Mouse (Mus musculus) thymus, adult 18-20 months (tissue): ENCODE measurements around the gene Eepd1.

Experiments used
- DNase-seq, 2 experiments: peaks; one replicate each; pipeline ENCODE4 v3.0.0; 2022; ENCODE audit warnings: mixed read lengths in 2 of 2

The Eepd1 gene

DNA sequence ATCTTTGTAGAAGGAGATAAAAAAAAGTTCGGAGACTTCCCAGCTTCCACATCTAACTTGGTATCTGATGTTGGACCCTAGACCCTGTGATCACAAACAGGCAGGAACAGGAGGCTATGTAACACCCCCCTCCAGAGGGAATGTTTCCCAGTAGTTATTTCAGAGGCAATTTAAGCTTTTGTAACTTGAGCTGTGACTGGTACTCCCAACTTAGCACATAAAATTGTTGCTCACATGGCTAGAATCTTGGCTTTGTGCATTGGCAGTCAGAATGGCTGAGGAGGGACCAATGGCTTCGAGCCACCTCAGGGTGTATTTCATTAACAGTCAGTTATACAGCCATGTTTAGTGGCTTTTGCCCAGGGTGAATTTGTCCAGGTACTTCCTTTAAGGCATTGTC lies 63.9 kb downstream of the Eepd1 start:
- no peak for DNase-seq

DNA sequence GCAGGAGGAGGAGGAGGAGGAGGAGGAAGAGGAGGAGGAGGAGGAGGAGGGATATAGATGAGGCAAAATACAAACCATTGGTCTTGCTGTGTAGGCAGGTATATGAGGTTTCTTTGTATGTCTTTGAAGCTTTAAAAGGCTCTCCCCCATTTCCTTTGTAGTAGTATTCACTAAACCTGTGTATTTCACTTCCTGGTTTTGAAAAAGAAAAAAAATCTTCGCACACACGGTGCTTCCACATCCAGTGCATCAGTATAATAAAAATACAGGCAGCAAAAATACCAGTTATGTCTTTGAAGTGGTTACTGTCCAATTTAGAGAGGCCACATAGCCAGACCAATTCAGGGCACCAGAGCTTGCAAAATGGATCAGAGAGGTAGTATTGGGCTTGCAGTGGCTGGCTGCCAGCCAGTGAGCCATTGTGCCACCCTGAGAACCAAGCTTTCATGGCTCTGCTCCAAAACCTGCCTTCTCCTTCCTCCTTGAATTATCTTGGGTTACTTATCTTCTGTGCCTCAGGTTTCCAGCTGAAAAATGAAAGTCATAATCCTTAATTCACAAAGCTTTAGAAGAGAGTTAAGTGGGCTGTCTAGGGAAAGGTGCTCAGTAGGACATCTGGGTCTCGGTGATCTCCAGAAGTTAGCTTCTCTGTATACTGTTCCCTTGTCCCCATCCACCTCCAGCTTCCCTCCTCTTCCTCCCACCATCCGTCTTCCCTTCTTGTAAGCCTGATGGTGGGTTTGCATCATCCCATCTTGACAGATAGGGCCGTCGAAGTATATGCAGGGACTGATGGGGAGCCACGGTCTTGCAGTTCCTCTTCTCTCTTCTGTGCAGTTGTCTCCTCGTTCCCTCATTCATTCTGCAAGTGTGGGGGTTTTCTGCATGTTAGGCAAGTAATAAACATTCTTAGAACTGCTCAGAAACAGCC lies 68.0 kb downstream of the Eepd1 start:
- DNase-seq = no peak

DNA sequence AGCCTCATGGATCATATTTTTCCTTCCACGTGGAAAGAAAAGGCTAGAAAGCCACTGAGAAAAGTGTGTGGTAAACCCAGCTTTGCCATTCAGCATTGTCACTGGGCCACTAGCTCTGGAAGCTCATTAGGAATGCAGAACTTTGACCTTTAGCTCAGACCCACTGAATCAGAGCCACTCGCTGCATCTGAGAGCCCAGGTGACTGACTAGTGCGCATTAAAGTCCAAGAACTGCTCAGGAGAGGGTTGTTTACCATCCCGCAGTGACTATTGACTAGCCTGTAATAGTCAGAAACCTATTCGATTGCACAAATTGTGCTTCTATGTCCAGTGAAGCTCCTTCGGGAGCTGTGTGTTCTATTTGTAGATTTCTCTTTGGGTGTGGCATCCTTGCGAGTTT lies 68.8 kb downstream of the Eepd1 start:
- DNase-seq = no peak

DNA sequence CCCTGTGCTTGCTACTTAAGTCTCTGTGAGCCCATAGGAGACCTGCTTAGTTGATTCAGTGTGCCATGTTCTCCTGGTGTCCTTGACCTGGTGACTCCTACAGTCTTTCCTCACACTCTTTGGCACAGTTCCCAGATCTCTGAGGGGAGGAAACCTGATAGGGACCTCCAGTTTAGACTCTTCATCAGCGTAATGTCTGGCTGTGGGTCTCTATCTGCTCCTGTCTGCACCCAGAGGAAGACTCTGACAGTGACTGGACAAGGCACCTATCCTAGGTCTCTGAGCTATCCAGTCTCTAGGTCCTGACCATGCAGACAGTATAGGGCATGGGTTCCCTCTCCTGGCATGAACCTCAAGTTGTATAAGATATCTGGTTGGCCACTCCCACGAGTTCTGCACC lies 71.2 kb downstream of the Eepd1 start:
- no peak for DNase-seq

DNA sequence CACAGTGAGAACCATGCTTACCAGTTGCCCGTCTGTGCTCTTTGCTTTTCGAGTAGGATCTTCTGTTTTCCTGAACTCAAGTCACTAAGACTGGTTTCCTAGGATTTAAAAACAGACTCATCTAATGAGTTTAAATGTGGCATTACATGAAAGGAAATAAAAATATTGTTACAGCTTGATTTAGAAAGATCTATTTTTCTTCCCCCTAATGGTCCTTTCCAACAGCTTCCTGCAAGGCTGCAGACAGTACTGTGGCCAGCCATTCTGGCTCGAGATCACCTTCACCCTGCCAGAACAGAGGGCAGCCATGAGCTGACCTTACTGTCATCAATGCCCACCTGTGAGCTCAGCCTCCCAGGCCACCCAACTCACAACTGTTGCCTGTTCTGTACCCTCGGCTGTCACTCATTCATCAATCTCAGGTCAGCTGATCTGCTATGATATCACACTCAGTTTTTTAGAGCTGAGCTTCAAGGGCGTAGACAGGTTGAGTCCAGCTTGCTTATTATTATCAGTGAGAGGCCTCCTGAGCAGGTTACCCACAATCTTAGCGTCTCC lies 73.0 kb downstream of the Eepd1 start:
- no peak for DNase-seq

DNA sequence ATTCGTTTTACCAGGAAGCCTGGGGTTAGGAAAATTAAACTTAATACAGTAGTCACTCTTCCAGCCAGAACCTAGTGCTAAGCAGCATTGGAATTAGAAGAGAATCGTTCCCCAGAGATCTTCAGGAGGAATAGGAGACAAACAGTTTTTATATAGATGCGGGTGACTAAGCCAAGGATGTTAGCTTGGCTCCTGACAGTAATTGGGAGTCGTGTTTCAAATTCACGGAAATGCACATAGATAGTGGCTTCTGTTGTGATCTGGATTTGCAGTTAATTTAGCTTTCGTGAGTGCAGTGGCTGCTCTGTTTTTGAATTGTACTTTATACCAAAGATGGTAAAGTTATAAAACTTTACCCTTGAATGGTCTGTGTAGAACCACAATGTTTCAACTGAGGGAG lies 73.9 kb downstream of the Eepd1 start:
- no peak for DNase-seq

DNA sequence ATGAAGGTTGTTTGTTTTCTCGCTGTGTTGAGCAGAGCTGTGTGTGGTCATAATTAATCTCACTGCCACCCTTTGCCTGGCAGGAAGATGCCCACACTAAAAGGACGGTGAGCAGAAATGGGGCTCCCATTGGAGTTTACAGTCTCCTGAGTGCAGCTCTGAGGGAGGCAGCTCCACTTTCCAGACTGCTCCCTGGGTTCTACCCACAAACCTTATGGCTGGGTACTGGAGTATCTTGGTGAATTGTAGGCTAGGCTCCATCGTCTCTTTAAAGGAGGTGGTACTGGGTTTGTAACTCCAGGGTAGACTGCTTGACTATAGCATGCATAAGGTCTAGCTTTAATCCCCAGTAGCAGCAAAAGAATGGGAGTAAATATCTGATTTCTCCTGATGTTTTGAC lies 74.7 kb downstream of the Eepd1 start:
- no peak for DNase-seq

DNA sequence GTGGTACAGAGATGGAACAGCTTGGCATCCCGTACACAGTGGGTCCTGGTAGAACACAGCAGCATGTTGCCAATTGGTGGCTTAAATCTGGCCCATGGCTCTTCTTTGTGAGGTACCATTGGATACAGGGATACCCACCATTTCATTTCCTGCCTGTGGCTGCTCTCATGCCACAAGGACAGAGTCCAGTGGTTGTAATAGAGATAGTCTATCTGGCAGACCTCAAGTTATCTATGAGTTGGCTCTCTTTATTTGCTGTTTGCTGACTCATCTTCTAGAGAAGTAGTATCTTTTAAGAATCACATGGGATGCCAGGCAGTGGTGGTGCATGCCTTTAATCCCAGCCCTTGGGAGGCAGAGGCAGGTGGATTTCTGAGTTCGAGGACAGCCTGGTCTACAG lies 76.0 kb downstream of the Eepd1 start:
- DNase-seq = no peak

DNA sequence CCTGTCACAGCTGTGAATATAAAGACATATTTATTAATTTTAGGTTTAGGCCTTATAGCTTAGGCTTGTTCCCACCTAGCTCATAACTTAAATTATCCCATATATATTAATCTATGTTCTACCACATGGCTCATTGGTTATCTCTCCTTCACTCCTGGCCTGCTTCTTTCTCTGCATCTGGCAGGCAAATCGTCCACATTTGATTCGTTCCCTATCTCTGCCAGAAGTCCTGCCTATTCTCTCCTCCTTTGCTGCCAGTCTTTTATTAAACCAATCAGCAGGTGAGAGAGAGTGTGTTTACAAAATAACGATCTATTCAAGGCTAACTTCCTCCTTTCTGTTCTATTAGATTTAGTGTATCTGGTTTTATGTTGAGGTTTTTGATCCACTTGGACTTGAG lies 77.5 kb downstream of the Eepd1 start:
- no peak for DNase-seq

DNA sequence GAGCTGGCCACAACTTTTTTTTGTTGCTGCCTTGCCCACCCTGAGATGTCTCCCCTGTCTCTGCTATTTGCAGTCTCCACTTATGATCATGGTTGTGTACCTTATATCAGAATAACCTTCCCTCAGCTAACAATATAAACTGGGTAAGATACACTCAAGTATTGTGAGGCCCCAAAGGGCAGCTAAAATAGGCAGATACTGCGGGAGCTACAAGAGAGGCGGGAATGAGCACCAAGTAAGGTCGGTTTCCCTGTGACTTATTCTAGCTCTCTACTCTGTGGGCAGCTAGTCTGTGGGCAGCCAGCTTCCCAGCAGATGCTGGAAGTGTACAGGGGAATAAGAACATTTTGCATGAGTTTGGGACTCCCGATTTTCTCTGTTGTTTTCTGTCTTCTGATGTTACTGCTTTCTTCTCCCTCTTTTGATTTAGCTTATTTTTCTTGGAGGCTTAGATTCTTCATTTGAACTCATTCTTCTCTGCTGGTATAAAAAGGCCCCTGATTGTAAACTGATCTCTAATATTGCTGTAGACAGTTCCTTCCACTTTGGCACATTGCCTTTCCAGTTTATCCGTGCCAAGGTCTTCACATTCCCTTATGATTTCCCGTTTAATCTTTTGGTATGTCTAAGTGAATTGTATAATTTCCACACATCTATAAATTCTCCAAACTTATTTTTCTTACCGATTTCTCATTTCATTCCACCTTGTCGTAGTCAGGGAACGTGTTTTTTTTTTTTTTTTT lies 78.8 kb downstream of the Eepd1 start:
- DNase-seq = no peak

DNA sequence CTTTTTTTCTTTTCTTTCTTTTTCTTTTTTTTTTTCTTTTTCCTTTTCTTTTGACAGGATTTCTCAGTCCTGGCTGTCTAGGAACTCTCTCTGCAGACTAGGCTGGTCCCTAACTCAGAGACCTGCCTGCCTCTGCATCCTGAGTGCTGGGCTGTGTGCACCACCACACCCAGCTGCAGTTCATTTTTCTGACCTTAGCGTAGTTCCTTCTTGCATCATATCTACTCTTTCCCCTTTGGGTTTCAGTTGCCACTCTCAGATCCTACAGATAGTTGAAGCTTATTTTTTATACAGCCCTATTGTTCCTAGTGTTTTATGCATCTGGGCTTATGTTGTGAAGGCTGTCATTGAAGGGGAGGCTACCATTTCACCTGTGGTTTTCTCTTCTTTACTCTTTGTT lies 79.8 kb downstream of the Eepd1 start:
- DNase-seq = no peak

DNA sequence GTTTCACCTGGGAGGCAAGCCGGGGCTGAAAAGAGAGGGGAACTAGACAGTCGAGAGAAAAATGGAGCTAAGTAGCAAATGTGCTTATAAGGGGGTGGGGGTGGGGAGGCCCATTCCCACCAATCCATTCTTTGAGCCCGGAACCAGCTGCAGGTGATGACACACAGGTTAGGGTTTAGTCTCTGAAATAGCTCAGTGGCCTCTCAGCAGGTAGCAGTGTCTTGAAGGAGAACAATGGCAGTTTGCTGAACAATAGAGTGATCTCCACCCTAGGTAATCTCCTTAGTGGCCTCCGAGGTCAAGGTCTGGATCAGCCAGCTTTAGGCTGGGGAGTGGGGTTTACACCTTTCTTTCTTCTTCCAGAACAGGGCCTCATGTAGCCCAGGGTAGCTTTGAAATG lies 82.5 kb downstream of the Eepd1 start:
- no peak for DNase-seq

DNA sequence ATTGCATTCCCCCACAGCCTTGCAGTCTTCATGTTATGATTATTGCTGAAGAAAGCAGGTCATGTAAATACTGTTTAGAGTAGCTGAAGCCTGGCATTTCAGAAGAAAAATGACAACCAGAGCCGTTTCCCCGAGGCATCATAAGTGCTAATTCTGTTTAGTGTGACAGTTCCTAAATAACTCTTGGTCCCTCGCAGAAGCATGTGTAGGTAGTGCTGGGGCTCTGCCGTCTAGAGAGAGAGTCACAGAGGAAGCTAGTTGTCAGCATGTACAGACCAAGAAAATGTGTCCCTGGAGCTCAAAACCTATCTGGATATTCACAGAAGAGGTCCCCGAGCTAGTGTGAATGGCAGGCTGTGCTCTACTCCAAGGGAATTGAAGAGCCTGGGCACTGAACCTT lies 85.7 kb downstream of the Eepd1 start:
- no peak for DNase-seq

DNA sequence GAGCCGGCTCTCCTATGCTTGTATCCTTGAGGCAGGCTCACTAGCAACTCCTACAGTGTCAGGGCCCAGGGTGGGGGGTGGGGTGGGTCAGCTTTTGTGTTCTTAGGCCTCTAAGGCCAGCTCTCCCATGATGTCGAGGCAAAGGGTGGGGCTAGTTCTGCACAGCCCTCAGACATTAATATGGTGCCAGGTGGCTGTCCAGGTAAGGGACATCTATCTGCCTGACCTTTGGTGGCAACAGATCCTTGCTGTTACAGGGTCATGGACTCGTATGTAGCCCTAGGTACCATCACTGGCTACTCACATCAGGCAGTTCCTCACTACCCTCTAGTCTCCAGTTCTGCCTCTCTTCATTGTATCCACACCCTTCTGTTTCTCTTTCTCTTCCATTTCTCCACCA lies 87.4 kb downstream of the Eepd1 start:
- DNase-seq = no peak

DNA sequence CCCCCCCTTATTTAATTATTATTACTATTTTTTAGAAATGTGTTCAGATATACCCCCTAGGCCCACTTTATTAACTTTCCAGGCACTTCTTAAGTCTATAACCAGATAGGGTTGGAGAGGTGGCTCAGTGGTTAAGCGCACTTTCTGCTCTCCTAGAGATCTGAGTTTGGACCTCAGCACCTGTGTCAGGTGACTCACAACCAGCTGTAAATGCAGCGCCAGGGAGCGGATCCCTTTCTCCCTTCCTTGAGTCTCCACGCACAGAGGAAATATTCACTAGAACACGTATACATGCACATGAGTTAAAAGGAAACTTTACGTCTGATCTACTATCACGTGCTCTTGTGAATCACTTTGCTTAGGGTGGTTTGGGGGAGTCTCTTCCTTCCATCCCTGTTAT lies 88.7 kb downstream of the Eepd1 start:
- no peak for DNase-seq

DNA sequence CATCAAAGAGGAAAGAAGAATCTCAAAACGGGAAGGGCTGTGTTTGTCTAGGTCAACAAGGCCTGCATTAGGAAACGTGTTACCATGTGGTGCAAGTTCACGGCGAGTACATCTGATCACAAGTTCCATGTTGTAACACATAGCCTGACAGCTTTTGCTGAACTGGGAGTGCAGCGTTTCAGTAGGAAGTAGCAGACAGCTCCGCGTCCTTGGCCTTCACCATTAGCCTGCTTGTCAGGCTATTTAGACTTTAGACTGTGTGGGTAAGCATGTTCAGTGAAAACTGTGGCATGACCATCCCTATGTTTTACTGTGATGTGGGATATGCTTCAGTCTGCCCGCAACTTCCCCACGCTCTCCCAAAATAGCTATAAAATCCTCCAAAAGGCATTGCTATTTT lies 89.1 kb downstream of the Eepd1 start:
- no peak for DNase-seq

DNA sequence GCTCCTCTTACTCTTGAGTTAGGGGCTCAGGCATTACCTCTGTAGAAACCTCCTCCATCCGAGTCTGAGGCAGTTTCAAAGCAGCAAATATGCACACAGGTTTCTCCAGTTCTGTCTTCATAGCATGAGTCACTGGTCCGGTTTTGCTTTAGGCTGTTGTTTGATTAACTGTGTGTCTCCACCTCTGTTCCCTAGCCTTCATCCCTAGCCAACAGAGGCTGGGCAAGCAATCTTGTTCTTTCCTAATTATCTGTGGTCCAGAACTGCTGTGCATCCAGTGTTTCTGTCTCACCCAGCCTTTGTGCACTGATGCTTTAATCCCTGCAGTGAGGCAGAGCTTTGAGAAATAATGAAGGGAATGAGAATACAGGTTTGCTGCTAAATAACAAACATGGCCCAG lies 90.0 kb downstream of the Eepd1 start:
- no peak for DNase-seq

DNA sequence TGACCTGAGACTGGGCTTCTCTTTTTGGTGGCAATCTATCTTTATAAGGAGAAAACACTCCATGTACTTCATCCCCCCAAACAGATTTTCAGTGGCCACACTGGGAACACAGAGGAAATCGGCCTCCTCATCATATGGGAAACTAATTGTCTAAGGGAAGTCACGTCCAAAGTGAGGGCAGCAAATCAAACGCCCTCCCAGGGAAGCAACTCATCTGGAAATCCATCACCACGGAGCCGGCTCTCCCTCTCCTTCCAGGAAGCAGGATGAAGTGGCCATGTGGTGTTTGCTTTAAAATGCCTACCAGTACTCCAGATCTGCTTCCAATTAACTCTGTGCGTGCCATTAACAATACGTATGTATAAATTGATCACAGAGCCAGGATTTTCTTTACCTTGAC lies 92.4 kb downstream of the Eepd1 start:
- no peak for DNase-seq

DNA sequence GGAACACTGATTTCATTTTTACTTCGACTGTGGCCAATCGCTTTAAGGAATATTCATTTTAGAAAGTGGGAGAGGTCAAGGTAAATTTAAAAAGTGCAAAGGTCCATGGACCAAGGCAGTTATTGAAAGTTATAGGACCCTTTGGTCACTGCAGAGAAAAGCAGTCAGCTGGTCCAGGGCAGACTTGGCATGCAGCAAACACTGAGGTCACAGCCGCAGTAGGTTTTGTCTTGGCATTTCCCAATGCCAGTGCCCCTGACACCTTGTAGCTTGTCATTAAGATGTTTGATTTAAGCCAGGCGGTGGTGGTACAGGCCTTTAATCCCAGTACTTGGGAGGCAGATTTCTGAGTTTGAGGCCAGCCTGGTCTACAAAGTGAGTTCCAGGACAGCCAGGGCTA lies 92.8 kb downstream of the Eepd1 start:
- DNase-seq = no peak

DNA sequence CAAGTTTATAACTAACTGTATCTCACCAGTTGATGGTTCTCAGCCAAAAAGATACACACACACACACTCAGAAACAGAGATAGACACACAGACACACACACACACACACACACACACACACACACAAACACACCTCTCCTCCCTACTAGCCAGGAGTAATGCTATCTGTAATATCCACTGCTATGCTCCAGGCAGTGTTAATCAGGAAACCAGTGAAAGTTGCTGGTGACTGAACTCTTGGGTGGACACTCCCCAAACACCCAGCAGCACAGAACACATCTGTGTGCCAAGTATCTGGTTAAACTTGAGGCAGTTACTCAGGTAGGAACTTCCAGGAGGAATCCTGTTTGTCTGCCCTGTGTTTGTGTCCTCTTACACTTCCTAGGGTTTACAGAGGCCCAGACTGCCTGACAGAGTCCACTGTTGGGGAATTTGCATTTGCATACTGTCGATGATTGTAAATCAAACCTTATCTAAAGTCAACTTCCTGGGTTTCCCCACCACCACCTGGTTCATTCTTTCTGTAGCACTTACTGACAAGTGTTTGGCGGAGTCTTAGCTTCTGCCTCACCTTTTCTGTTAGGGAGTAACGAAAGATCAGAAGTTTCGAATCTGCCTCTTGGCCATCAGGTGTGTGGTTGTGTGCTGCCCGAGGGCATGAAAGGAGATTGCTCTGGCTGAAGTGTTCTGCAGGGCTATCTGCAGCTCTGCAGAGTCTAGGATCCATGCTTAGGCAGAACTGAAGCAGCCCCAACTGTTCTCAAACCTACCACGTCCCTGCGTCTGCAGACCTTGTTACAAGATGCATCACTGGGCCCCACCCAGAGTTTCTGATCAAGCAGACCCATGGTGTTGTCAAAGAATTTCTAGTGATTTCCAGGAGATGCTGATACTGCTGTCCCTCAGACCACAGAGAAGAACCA lies 97.6 kb downstream of the Eepd1 start:
- DNase-seq = no peak

DNA sequence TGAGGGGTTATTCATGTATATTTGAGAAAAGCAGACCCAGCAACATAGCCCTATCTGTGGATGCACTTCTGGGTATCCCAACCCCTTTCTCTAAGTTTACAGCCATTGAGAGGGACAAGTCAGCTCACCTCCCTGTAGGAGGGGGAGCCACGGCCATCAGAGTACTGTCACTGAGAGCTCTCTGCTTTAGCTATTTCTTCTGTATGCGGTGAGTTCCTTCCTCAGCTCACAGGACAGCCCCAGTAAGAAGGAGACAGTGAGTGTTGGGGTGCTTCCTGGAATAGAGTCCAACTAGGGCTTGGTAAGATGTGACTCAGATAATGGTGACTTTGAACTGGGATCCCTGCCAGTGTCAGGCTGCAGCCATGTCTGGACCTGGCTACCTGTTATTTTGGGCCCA lies 102.3 kb downstream of the Eepd1 start:
- DNase-seq = no peak

DNA sequence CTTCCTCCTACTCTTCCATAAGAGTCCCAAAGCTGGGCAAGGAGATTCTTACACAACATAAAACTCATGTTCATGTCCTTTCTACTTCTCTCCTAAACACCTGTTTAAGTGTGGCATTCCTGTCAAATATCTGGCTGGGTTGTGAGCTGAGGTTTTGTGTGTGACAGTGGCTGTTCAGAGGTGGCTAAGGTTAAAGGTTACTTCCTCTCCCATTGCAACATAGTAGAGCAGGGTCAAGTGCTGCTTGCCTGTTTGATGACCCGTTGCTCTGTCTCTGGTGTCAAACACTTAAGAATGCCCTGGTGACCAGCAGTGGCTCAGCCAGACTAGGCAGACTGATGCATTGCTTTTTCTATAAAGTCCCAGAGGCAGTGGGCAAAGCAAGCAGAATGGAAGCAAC lies 104.3 kb downstream of the Eepd1 start:
- DNase-seq = no peak

DNA sequence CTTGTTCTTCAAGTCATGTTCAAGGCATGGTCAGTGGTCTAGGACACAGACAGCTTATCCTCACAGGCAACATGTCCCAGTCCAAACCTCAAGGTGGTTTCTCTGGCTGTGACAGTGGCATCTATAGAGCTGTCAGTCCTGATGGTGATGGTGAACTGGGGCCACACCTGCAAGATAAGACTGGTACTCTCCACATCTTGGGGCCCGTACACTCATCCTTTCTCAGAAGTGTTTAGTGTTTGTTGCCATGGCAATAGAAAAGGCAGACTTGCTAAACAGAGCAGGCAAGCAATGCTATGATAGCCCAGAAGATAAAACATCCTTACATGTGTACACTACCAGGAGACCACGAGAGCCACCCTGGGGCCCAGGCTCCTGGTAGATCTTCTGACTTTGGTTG lies 107.2 kb downstream of the Eepd1 start:
- DNase-seq = no peak
